Mouse (Mus musculus) thymus, postnatal 4 days (tissue): Measurements from ENCODE around the gene Milr1.
"Not testable (repeated sequence)": the region's sequence is repeated elsewhere in the genome, so short reads cannot be mapped to it uniquely, and the experiment has no call there.

ENCODE experiments used
- DNase-seq: peaks from one replicate; pipeline ENCODE4 v3.0.0; 2021

Milr1 gene

GRCm38 (mm10) chr11:106778589-106779387 is 27.8 kb downstream of the Milr1 start:
- DNase-seq, result no peak

GRCm38 (mm10) chr11:106779388-106780088 is 28.5 kb downstream of the Milr1 start, which contains the start of gene Polg2:
Polg2 (minus strand) TSS chr11:106779537.
- peak; percentile 94 for DNase-seq

- DNase-seq, result no peak
Measured at GRCm38 (mm10) chr11:106780089-106780425, 29.0 kb downstream of the Milr1 start.

- DNase-seq, result no peak
Measured at GRCm38 (mm10) chr11:106780590-106781220, 29.7 kb downstream of the Milr1 start.

- not testable (repeated sequence) for DNase-seq
Measured at GRCm38 (mm10) chr11:106782271-106782670, 31.2 kb downstream of the Milr1 start.

- DNase-seq, result no peak
Measured at GRCm38 (mm10) chr11:106782841-106783764, 32.1 kb downstream of the Milr1 start.

GRCm38 (mm10) chr11:106784476-106784875 is 33.5 kb downstream of the Milr1 start:
- no peak for DNase-seq

- no peak for DNase-seq
Measured at GRCm38 (mm10) chr11:106785043-106785442, 34.0 kb downstream of the Milr1 start.

GRCm38 (mm10) chr11:106787131-106788025 is 36.4 kb downstream of the Milr1 start:
- peak; percentile 92 for DNase-seq

- DNase-seq, result peak; percentile 100
Measured at GRCm38 (mm10) chr11:106788026-106788774, 37.2 kb downstream of the Milr1 start.

- peak; percentile 99 for DNase-seq
Measured at GRCm38 (mm10) chr11:106788775-106789459, 37.9 kb downstream of the Milr1 start, which contains the start of the genes Ddx5 and Cep95. Ddx5 (minus strand) TSS chr11:106789185. Cep95 (plus strand) TSS chr11:106789252.

- no peak for DNase-seq
Measured at GRCm38 (mm10) chr11:106789649-106790048, 38.6 kb downstream of the Milr1 start.

GRCm38 (mm10) chr11:106793846-106794245 is 42.8 kb downstream of the Milr1 start:
- peak; percentile 35 for DNase-seq

- no peak for DNase-seq
Measured at GRCm38 (mm10) chr11:106795679-106796078, 44.7 kb downstream of the Milr1 start.

- DNase-seq, result no peak
Measured at GRCm38 (mm10) chr11:106802069-106802627, 51.1 kb downstream of the Milr1 start.

- not testable (repeated sequence) for DNase-seq
Measured at GRCm38 (mm10) chr11:106807442-106807841, 56.4 kb downstream of the Milr1 start.

- no peak for DNase-seq
Measured at GRCm38 (mm10) chr11:106812410-106813136, 61.5 kb downstream of the Milr1 start.

GRCm38 (mm10) chr11:106814601-106815320 is 63.7 kb downstream of the Milr1 start:
- no peak for DNase-seq
